Mouse (Mus musculus): ENCODE results near the gene Peli2. TPM values are rescaled to one million over a fixed set of nuclear protein-coding genes. Genes with fewer than 3 reads are reported as not detected.
A peak's percentile ranks its signal among the peaks of the same experiment; 100 is the strongest.

The Peli2 gene
- polyA plus RNA-seq, 1 experiment, result not detected

DNA sequence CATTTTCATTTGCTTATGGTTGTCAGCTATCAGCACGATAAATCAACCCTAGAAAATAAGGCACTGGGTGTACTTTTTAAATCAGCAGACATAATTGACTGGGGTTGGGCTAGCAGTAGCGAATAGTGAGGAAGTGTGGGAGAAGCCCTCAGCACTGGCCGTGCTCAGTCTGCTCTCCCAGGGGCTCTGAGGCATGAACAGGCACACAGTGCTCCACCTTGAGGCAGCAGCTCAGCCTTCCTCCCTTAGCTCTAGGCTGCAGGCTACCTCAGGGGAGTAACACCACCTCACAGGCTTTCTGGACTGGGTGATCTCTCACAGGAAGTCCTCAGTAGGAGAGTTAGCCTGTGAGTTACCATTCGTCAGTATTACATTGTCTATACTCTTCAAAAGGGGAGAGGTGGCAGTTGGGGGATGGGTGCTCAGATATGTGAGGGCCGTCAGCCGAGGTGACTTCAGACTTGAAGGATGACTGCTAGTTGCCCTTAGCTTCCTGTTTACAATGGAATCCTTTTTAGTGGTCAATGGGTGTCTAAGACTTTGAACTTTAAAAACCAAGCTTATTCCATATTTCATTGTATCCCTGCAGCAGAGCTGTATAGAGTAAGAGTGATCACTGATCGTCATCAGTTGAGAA, 105.3 kb downstream of the Peli2 start:
- H3K27ac ChIP-seq (ENCODE audit: insufficient read depth, low read depth, low read length), result no peak overlapping the region
- 67% methylated on average over 7 of the region's 7 CpGs for WGBS
- peaks cover 18% of the 10 kb centered on the region for H3K4me1 ChIP-seq (ENCODE audit: control insufficient read depth, insufficient read depth, low read length)
- H3K4me3 ChIP-seq (ENCODE audit: insufficient read depth, low read depth, low read length), result no peak overlapping the region
- TF ChIP-seq POLR2A (IDR thresholded peaks at IDR 0.05; ENCODE audit: insufficient read depth, low read depth, low read length) (no peak), CTCF (IDR thresholded peaks at IDR 0.05; ENCODE audit: insufficient read depth, low read depth, low read length) (no peak)

DNA sequence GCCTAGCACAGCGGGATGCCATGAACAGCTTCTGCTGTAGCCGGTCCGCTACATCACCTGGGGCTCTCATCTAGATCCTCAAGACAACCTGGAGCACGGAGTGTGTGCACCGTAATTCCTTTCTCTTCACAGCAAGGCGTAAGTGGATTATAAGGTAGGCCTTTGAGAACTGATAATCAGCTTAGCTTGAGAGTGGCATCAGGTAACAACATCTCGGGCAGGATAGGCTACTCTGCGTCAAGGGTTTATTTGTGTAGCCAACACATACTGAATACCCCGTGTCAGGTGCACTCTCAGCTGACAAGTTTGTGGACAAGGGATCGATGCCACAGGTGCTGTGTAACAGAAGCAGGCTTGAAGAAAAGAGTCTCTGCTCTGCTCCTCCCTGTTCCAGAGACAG, 106.1 kb downstream of the Peli2 start:
- TF ChIP-seq POLR2A (IDR thresholded peaks at IDR 0.05; ENCODE audit: insufficient read depth, low read depth, low read length), result no peak
- no peak for TF ChIP-seq CTCF (IDR thresholded peaks at IDR 0.05; ENCODE audit: insufficient read depth, low read depth, low read length)
- 82% methylated on average over 10 of the region's 10 CpGs for WGBS
- Histone ChIP-seq H3K4me3 (ENCODE audit: insufficient read depth, low read depth, low read length) (no peak overlapping the region), H3K27ac (ENCODE audit: insufficient read depth, low read depth, low read length) (no peak overlapping the region), H3K4me1 (ENCODE audit: control insufficient read depth, insufficient read depth, low read length) (peaks cover 18% of the 10 kb centered on the region)

DNA sequence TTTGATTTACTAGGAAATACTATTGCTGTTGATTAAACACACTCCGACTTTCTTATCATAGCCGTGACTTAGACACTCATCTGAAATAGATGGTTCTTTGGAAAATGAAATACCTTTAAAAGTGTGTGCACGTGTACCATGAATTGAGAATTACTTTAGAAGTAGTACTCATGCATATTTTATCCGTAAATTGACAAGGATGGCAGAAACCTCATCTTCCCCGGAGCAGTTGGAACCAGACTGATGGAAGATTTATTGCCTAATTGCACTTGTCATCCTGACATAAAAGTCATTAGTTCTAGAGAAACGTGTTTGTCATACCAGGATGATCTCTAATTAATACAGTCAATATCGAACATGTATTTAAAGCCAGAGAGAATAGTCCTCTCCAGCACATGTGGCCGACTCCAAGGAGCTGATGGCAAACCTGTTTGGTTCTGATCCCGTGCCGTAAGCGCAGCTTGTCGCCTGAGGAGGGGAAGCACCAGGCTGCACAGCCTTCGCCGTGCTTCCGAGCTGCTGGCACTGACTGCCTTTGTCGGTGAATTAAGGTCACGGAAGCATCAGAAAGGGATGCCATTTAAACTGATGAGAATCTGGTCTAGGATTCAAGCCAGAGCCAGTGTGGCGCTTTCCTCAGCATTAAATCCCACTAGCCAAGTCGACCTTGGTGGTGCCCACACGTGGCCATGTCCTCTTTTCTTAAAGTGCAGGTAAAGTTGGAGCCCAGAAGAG, 114.3 kb downstream of the Peli2 start:
- Histone ChIP-seq H3K4me1 (ENCODE audit: control insufficient read depth, insufficient read depth, low read length) (peaks cover 17% of the 10 kb centered on the region), H3K4me3 (ENCODE audit: insufficient read depth, low read depth, low read length) (no peak overlapping the region), H3K27ac (ENCODE audit: insufficient read depth, low read depth, low read length) (no peak overlapping the region)
- whole genome bisulfite sequencing, result 66% methylated on average over 20 of the region's 20 CpGs
- TF ChIP-seq POLR2A (IDR thresholded peaks at IDR 0.05; ENCODE audit: insufficient read depth, low read depth, low read length), result no peak

DNA sequence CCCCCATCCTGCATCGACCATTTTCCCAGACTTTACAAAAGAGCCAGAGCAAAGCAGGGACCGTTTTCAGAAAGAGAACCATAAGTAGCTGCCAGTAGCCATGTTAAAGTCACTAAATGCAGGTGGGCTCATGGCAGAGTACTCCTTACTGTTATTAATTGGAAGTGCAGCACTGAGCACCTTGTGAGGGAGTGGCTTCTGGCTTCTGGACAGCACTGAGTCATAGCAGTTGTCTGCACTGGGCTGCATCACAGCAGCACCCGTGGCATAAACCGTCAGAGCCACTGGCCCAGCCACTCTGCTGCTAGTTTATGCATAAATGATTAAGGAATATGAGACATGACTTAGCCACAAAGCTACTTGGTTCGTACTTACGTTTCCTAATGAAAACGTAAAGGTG, 120.7 kb downstream of the Peli2 start:
- Histone ChIP-seq H3K4me3 (ENCODE audit: insufficient read depth, low read depth, low read length) (no peak overlapping the region), H3K27ac (ENCODE audit: insufficient read depth, low read depth, low read length) (no peak overlapping the region), H3K4me1 (ENCODE audit: control insufficient read depth, insufficient read depth, low read length) (peaks cover 23% of the 10 kb centered on the region)
- TF ChIP-seq CTCF (IDR thresholded peaks at IDR 0.05; ENCODE audit: insufficient read depth, low read depth, low read length) (no peak), POLR2A (IDR thresholded peaks at IDR 0.05; ENCODE audit: insufficient read depth, low read depth, low read length) (no peak)
- 65% methylated on average over 7 of the region's 7 CpGs for WGBS

DNA sequence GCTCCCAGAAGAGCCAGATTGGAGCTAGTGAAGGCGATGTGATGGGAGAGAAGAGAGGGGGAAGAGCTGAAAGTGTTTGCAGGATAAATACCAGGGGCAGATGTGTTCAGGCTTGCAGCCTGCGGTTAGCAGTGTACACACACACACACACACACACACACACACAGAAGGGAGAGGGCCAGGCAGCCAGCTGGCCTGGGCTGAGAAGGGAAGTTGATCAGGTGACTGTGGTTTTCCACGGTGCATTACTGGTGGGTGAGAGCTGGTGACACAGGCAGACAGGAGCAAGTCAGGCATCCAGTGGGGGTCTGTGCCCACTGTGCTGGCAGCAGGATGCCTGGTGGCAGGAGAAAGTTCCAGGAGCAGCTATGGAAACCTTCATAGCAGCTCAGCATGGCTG, 125.6 kb downstream of the Peli2 start:
- 32% methylated on average over 3 of the region's 3 CpGs for WGBS
- peak overlapping the region; percentile 45; the same call in 1 of the 2 replicates for H3K27ac ChIP-seq (ENCODE audit: insufficient read depth, low read depth, low read length)
- H3K4me3 ChIP-seq (ENCODE audit: insufficient read depth, low read depth, low read length), result no peak overlapping the region
- TF ChIP-seq CTCF (IDR thresholded peaks at IDR 0.05; ENCODE audit: insufficient read depth, low read depth, low read length), result no peak
- TF ChIP-seq POLR2A (IDR thresholded peaks at IDR 0.05; ENCODE audit: insufficient read depth, low read depth, low read length), result no peak
- H3K4me1 ChIP-seq (ENCODE audit: control insufficient read depth, insufficient read depth, low read length), result peaks cover 21% of the 10 kb centered on the region

DNA sequence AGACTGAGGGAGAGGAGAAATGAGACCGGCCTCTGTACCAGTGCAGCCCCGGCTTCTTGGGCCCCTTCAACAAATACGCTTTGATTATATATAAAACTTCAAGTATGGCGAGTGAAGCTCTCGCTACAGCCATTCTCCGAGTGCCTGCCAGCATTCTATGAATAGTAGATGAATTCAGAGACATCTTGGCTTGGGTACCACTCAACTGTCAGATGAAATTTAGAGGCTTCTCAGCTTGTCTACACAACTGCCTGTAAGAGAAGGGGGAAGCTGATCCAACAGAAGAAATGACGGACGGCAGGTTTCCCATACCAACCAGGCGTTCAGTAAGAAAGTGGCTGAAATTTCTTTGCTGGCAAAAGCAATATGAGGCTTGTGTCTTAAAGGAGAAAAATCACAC, 126.3 kb downstream of the Peli2 start:
- TF ChIP-seq CTCF (IDR thresholded peaks at IDR 0.05; ENCODE audit: insufficient read depth, low read depth, low read length) (no peak), POLR2A (IDR thresholded peaks at IDR 0.05; ENCODE audit: insufficient read depth, low read depth, low read length) (no peak)
- no peak overlapping the region for H3K4me3 ChIP-seq (ENCODE audit: insufficient read depth, low read depth, low read length)
- peaks cover 24% of the 10 kb centered on the region for H3K4me1 ChIP-seq (ENCODE audit: control insufficient read depth, insufficient read depth, low read length)
- 84% methylated on average over 9 of the region's 9 CpGs for WGBS
- H3K27ac ChIP-seq (ENCODE audit: insufficient read depth, low read depth, low read length), result no peak overlapping the region

DNA sequence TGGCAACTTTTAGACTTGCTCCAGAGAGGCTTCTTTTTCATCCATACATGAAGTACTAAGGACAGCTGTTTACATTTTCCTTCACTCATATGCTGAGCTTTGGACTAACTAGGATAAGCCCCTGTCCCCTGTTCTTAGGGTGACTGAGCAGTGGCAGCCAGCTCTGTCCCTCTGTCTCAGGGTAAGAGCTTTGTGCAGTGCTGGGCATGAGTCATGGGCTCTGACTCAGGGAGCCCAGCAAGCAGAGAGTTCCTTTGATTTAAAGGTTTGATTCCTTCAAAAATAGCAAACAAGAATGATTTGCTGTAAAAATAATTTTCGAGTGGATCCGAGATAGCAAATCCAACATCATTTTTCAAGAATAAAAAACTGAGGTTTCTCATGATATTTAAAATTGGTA, 128.8 kb downstream of the Peli2 start:
- TF ChIP-seq CTCF (IDR thresholded peaks at IDR 0.05; ENCODE audit: insufficient read depth, low read depth, low read length) (no peak), POLR2A (IDR thresholded peaks at IDR 0.05; ENCODE audit: insufficient read depth, low read depth, low read length) (no peak)
- Histone ChIP-seq H3K4me3 (ENCODE audit: insufficient read depth, low read depth, low read length) (no peak overlapping the region), H3K27ac (ENCODE audit: insufficient read depth, low read depth, low read length) (no peak overlapping the region), H3K4me1 (ENCODE audit: control insufficient read depth, insufficient read depth, low read length) (peaks cover 25% of the 10 kb centered on the region)
- 44% methylated on average over 2 of the region's 2 CpGs for WGBS

DNA sequence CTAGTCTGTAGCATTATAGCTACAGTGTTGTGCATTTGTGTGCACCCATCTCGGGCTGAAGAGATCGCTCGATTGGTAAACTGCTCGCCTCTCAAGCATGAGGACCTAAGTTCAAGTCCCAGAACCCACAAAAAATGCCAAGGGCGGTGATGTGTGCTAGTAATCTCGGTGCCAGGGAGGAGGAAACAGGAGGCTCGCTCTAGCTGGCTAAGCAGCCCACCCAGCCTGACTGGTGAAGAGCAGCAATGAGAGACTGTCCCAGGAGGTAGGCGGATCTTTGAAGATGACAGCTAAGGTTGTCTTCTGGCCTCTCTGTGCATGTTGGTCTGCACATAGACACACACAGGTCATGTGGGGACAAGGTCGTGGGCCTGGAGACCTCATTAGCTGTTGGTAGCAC, 129.3 kb downstream of the Peli2 start:
- H3K4me1 ChIP-seq (ENCODE audit: control insufficient read depth, insufficient read depth, low read length), result peaks cover 25% of the 10 kb centered on the region
- no peak overlapping the region for H3K4me3 ChIP-seq (ENCODE audit: insufficient read depth, low read depth, low read length)
- TF ChIP-seq CTCF (IDR thresholded peaks at IDR 0.05; ENCODE audit: insufficient read depth, low read depth, low read length) (no peak), POLR2A (IDR thresholded peaks at IDR 0.05; ENCODE audit: insufficient read depth, low read depth, low read length) (no peak)
- peak overlapping the region; percentile 82 for H3K27ac ChIP-seq (ENCODE audit: insufficient read depth, low read depth, low read length)
- 76% methylated on average over 9 of the region's 9 CpGs for WGBS

DNA sequence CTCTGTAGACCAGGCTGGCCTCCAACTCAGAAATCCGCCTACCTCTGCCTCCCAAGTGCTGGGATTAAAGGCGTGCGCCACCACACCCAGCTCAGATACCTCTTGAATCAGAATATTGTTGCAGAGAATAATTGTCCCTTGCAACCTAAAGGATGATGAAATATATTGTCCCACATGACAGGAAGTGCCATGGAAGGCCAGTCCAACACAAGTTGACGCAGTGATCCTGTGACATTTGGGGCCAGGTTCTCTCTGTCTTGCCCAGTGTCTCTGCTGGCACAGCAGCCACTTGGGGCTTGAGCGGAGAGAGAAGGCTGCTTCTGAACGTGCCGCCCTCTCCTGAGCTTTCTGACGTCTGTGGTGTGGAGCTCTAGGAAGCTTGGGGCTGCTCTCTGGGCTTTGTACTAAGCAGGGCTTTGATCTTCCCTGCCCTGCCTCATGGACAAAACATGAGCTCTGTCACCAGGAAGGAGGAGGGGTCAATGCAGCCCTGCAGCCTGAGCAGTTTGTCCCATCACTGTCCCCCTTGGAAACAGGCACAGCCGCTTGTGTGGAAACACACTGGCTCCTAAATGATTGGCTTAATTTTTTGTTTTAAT, 130.9 kb downstream of the Peli2 start:
- Histone ChIP-seq H3K4me3 (ENCODE audit: insufficient read depth, low read depth, low read length) (no peak overlapping the region), H3K27ac (ENCODE audit: insufficient read depth, low read depth, low read length) (peak overlapping the region; percentile 25; the same call in 1 of the 2 replicates), H3K4me1 (ENCODE audit: control insufficient read depth, insufficient read depth, low read length) (peaks cover 19% of the 10 kb centered on the region)
- TF ChIP-seq CTCF (IDR thresholded peaks at IDR 0.05; ENCODE audit: insufficient read depth, low read depth, low read length), result no peak
- no peak for TF ChIP-seq POLR2A (IDR thresholded peaks at IDR 0.05; ENCODE audit: insufficient read depth, low read depth, low read length)
- WGBS, result 74% methylated on average over 9 of the region's 9 CpGs

Data from olfactory bulb, adult 2 months (tissue).